Mouse (Mus musculus) cerebellum, postnatal 4 days (tissue): Measurements from ENCODE around the gene Cltrn.
A peak's percentile ranks its signal among the peaks of the same experiment; 100 is the strongest.

Experiments used
- DNase-seq, 2 experiments: peaks; one replicate each; pipeline ENCODE4 v3.0.0; 2022; ENCODE audit warnings: low spot score in 2 of 2, mixed read lengths in 1 of 2

Cltrn gene

GRCm38 (mm10) chrX:164088582-164088981 is at the start of gene Cltrn:
Gene Cltrn, plus strand, starts transcription at chrX:164088830.
- DNase-seq: no peak

- DNase-seq: peak in 1 of 2 experiments; percentile 6
Observed at GRCm38 (mm10) chrX:164038882-164039281, 49.7 kb upstream of the Cltrn start.

GRCm38 (mm10) chrX:164042069-164042468 is 46.6 kb upstream of the Cltrn start:
- no peak for DNase-seq

- no peak for DNase-seq
Observed at GRCm38 (mm10) chrX:164046736-164047135, 41.9 kb upstream of the Cltrn start.

- DNase-seq: no peak
Observed at GRCm38 (mm10) chrX:164055726-164056125, 32.9 kb upstream of the Cltrn start.

GRCm38 (mm10) chrX:164058523-164058922 is 30.1 kb upstream of the Cltrn start:
- DNase-seq: no peak

GRCm38 (mm10) chrX:164059070-164059469 is 29.6 kb upstream of the Cltrn start:
- DNase-seq: no peak

- peak in 1 of 2 experiments; percentile 51 for DNase-seq
Observed at GRCm38 (mm10) chrX:164066185-164066584, 22.4 kb upstream of the Cltrn start.

- no peak for DNase-seq
Observed at GRCm38 (mm10) chrX:164068968-164069367, 19.7 kb upstream of the Cltrn start.

- DNase-seq: peak; percentile 64 to 82
Observed at GRCm38 (mm10) chrX:164076040-164076775, 12.4 kb upstream of the Cltrn start, which contains the start of gene Siah1b. Gene Siah1b, minus strand, starts transcription at chrX:164076493.

- no peak for DNase-seq
Observed at GRCm38 (mm10) chrX:164082030-164082429, 6.6 kb upstream of the Cltrn start.

- DNase-seq: no peak
Observed at GRCm38 (mm10) chrX:164089916-164090315, 1.3 kb downstream of the Cltrn start.

GRCm38 (mm10) chrX:164092300-164093169 is 3.9 kb downstream of the Cltrn start:
- DNase-seq: no peak

- DNase-seq: no peak
Observed at GRCm38 (mm10) chrX:164093435-164093834, 4.8 kb downstream of the Cltrn start.

GRCm38 (mm10) chrX:164095838-164096237 is 7.2 kb downstream of the Cltrn start:
- DNase-seq: no peak

- DNase-seq: no peak
Observed at GRCm38 (mm10) chrX:164101483-164101882, 12.9 kb downstream of the Cltrn start.

GRCm38 (mm10) chrX:164102198-164102597 is 13.6 kb downstream of the Cltrn start:
- no peak for DNase-seq

- DNase-seq: no peak
Observed at GRCm38 (mm10) chrX:164102656-164103055, 14.0 kb downstream of the Cltrn start.

- no peak for DNase-seq
Observed at GRCm38 (mm10) chrX:164111146-164111545, 22.5 kb downstream of the Cltrn start.

GRCm38 (mm10) chrX:164113744-164114143 is 25.1 kb downstream of the Cltrn start:
- DNase-seq: no peak

GRCm38 (mm10) chrX:164123942-164124341 is 35.3 kb downstream of the Cltrn start:
- DNase-seq: no peak

- DNase-seq: no peak
Observed at GRCm38 (mm10) chrX:164133531-164133930, 44.9 kb downstream of the Cltrn start.
